Mouse (Mus musculus) embryonic fibroblast, embryonic 13.5 days (primary cell): ENCODE data around the gene Osr1. TPM values are rescaled to one million over a fixed set of nuclear protein-coding genes. Genes with fewer than 3 reads are reported as not detected.
A peak's percentile ranks its signal among the peaks of the same experiment; 100 is the strongest.

Experiments used
- H3K27ac ChIP-seq: 2 replicates; pipeline ENCODE4 v1.5.1; 2012; ENCODE audit warnings: low read length, control low read depth, inconsistent platforms; ENCODE audit not compliant: insufficient read depth
- H3K4me1 ChIP-seq: 2 replicates; pipeline ENCODE4 v1.6.1; 2011; ENCODE audit warnings: low read length; ENCODE audit not compliant: control insufficient read depth, insufficient read depth
- H3K4me3 ChIP-seq: 2 replicates; pipeline ENCODE4 v1.5.1; 2011; ENCODE audit warnings: mild to moderate bottlenecking, control low read depth, low read length; ENCODE audit not compliant: insufficient read depth
- CTCF ChIP-seq: IDR thresholded peaks from 2 replicates; pipeline ENCODE4 v1.5.1; 2011; ENCODE audit warnings: mild to moderate bottlenecking, control low read depth, low read length, moderate library complexity, borderline replicate concordance; ENCODE audit not compliant: insufficient read depth
- POLR2A ChIP-seq: IDR thresholded peaks from 2 replicates; pipeline ENCODE4 v1.6.1; 2011; ENCODE audit warnings: low read depth, mild to moderate bottlenecking, control low read depth, low read length, moderate library complexity
- polyA plus RNA-seq: library from polyadenylated mRNA; stranded (reverse); fragments of >200 nt; gene quantifications from 2 replicates; pipeline ENCODE4 v1.2.4, GENCODE M21; 2011; ENCODE audit warnings: low read depth; ENCODE audit not compliant: missing spikeins, insufficient read length

Osr1 gene
- polyA plus RNA-seq, 1 experiment: 44.7 TPM

- Histone ChIP-seq H3K4me3 (peak overlapping the region; percentile 24; the same call in 1 of the 2 replicates), H3K27ac (peak overlapping the region; percentile 50), H3K4me1 (peaks cover 6% of the 10 kb centered on the region)
- TF ChIP-seq CTCF (no peak), POLR2A (peak; percentile 90)
These were observed 14.6 kb downstream of the Osr1 start for GRCm38 (mm10) chr12:9584366-9585084.

- peak overlapping the region; percentile 50 for H3K27ac ChIP-seq
- TF ChIP-seq POLR2A (no peak), CTCF (no peak)
- H3K4me3 ChIP-seq: peak overlapping the region; percentile 24; the same call in 1 of the 2 replicates
- H3K4me1 ChIP-seq: peaks cover 7% of the 10 kb centered on the region
These were observed 15.2 kb downstream of the Osr1 start for GRCm38 (mm10) chr12:9585085-9585453.

GRCm38 (mm10) chr12:9587732-9588131 lies 17.8 kb downstream of the Osr1 start:
- TF ChIP-seq POLR2A (no peak), CTCF (no peak)

DNA sequence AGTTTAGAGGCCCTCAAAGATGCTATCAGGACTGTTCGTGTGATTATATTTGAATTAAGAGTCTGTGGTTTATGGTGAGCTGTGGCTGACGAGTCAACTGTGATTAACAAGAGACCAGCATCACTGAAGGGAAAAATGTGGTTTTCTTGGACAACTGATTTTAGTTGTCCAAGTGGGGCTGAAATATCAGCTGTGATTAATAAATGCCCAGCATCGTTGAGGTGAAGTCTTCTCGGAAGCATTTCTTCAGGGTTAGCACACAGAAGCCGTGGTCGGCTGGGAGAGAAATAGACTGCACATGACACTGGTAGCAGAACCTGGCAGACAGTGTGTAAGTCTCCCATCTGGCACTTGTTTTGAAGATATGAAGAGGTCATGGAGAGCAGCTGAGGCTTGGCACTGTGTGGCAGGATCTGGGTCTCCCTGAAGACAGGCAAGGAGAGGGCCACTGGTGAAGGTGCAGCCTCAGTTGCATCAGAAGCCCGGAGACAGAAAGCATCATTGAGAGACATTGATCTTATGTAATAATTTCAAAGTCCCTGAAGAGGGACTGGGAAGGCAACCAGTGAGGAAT lies 19.7 kb downstream of the Osr1 start:
- TF ChIP-seq CTCF (no peak), POLR2A (no peak)
- H3K4me3 ChIP-seq: no peak overlapping the region
- H3K4me1 ChIP-seq: 0 out of 2 replicates have a peak, but pooled peaks cover 5% of the 10 kb centered on the region
- peak overlapping the region; percentile 69 for H3K27ac ChIP-seq

More at GRCm38 (mm10) chr12:9587732-9588131, 17.8 kb downstream of the Osr1 start:
- Histone ChIP-seq H3K4me3 (no peak overlapping the region), H3K27ac (no peak overlapping the region), H3K4me1 (peaks cover 5% of the 10 kb centered on the region; the same call in 1 of the 2 replicates)

DNA sequence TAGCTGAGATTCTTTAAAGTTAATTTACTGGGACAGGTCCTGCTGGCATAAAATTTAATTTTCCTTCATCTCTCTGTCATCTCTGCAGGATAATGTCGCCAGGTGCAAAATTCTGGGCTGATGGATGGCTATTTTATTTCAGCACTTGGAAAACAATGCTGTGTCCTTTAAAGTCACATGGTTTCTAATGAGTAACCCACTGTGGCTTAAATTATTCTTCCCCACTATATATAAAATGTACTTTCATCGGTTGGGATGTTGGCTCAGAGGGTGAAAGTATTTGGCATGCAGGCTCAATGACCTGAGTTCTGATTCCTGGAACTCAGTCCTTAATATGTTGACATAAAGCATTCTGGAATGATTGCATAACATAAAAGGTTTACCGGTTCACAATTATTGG lies 21.2 kb downstream of the Osr1 start:
- no peak for TF ChIP-seq CTCF
- TF ChIP-seq POLR2A: no peak
- 0 out of 2 replicates have a peak, but pooled peaks cover 3% of the 10 kb centered on the region for H3K4me1 ChIP-seq
- no peak overlapping the region for H3K27ac ChIP-seq
- H3K4me3 ChIP-seq: no peak overlapping the region

- H3K4me1 ChIP-seq: no peaks in the 10 kb centered on the region
- no peak overlapping the region for H3K27ac ChIP-seq
- H3K4me3 ChIP-seq: no peak overlapping the region
- no peak for TF ChIP-seq POLR2A
- TF ChIP-seq CTCF: no peak
These were observed 28.3 kb downstream of the Osr1 start for GRCm38 (mm10) chr12:9598219-9598618.
